Mouse (Mus musculus) liver, adult 2 months (tissue): ENCODE measurements around the gene Dnm3.

Experiments
- CTCF ChIP-seq: fragments of 200-500 bp; IDR thresholded peaks from 2 replicates; pipeline ENCODE4 v1.5.1; 2011; ENCODE audit warnings: low read depth, low read length, control low read depth
- POLR2A ChIP-seq: fragments of 200-500 bp; IDR thresholded peaks from 2 replicates; pipeline ENCODE4 v1.6.1; 2011; ENCODE audit warnings: low read length, control low read depth; ENCODE audit not compliant: insufficient read depth; ENCODE audit errors: extremely low read depth

DNA sequence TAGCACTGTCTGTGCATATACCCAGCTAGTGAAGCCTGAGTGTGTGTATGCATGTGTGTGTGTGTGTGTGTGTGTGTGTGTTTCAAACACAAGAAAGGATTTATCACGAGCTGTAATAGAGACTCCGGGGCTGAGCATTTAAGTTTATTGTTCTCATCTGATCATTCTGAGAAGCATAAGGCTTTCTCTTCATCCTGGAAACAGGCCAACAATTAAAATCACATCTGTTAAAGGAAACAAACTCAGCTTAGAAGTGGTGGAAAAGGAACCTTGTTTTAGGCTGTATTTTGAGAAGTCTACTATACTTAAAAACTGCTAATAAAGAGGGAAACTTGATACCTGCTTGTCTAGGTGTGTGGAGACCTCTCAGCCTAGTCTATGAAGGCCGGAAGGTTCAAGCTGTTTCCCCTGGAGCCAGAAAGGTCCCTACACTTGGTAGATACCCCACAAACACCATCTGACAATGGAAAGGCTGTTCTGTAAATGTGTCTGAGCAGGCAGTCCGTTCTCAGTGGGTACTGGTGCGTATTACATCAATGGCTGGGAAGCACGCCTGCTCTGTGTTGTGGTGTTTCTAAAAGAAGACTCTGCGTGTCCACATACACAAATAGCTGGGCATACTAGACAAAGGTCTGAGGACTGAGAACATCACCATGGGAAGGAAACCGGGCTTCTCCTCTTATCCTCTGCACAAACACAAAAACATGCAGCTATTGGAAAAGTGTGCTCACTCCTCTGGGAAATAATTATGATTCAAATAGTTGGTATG, 290.3 kb downstream of the Dnm3 start:
- TF ChIP-seq CTCF (no peak), POLR2A (no peak)
